Mouse (Mus musculus): ENCODE data around the gene Bsn. TPM values are rescaled to one million over a fixed set of nuclear protein-coding genes. Genes with fewer than 3 reads are reported as not detected.
"Not testable (repeated sequence)": the region's sequence is repeated elsewhere in the genome, so short reads cannot be mapped to it uniquely, and the experiment has no call there.

Gene Bsn
- polyA plus RNA-seq, 1 experiment from 2014 or later: 1.7 TPM

DNA sequence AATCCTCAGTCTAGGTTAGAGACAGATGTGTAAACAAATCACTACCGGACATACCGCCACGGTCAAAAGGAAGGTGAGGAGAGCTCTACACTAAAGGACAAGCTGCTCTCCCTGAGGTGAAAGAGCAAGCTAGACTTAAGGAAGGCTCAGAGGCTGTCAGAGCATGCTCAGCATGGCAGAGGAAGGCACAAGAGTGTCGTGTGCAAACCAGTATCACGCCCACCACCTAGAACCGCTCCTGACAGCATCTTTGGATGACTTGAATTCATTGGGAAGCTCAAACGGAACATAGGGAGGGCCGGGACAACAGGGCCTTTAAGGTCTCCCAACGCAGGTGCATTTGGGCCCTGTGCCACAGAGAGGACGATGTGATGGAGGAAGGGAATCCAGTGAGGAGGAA, 48.8 kb downstream of the Bsn start:
- H3K27me3 ChIP-seq (replicated peaks; ENCODE audit: low read depth, poor library complexity, severe bottlenecking): no peaks in the 10 kb centered on the region
- H3K4me3 ChIP-seq: no peak overlapping the region
- H3K4me1 ChIP-seq: peaks cover 13% of the 10 kb centered on the region
- no peak overlapping the region for H3K27ac ChIP-seq (replicated peaks)
- WGBS: 89% methylated on average over 10 of the region's 10 CpGs
- H3K36me3 ChIP-seq (replicated peaks): no peaks in the 10 kb centered on the region
- no peaks in the 10 kb centered on the region for H3K9me3 ChIP-seq
- DNase-seq (ENCODE audit: low spot score): no peak

DNA sequence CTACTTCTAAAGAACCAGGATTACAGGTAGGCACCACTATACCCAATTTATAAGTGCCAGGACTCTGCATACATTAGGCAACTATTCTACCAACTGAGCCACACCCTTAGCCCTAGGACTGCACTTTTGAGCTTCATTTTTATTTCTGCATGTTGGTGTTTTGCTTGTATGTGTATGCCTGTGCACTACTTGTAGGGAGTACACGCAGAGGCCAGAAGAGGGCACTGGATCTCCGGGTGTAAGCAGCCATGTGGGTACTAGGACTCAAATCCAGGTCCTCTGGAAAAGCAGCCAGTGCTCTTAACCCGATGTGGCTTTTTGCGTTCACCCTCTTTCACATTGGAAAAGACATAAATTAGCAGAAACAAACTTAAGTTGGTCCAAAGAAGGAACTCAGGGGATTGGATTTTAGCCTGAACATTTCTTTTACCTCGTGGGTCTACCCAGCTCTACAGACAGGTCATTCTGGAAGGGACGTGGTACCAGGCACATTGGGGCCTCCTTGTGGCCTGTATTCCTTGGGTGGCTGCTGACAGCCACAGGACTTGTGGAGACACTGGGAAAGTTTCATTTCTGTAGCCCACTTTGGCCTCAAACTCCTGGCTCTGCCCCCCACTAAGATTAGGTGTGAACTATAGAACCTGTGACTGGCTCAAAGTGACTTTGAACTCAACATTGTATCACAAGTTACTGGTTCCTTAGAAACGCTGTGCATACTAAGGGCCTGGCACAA, 50.1 kb downstream of the Bsn start:
- no peaks in the 10 kb centered on the region for H3K36me3 ChIP-seq (replicated peaks)
- 78% methylated on average over 7 of the region's 7 CpGs for WGBS
- H3K27ac ChIP-seq (replicated peaks): no peak overlapping the region
- H3K9me3 ChIP-seq: no peaks in the 10 kb centered on the region
- H3K4me3 ChIP-seq: no peak overlapping the region
- peaks cover 13% of the 10 kb centered on the region for H3K4me1 ChIP-seq
- DNase-seq (ENCODE audit: low spot score): no peak
- H3K27me3 ChIP-seq (replicated peaks; ENCODE audit: low read depth, poor library complexity, severe bottlenecking): no peaks in the 10 kb centered on the region

DNA sequence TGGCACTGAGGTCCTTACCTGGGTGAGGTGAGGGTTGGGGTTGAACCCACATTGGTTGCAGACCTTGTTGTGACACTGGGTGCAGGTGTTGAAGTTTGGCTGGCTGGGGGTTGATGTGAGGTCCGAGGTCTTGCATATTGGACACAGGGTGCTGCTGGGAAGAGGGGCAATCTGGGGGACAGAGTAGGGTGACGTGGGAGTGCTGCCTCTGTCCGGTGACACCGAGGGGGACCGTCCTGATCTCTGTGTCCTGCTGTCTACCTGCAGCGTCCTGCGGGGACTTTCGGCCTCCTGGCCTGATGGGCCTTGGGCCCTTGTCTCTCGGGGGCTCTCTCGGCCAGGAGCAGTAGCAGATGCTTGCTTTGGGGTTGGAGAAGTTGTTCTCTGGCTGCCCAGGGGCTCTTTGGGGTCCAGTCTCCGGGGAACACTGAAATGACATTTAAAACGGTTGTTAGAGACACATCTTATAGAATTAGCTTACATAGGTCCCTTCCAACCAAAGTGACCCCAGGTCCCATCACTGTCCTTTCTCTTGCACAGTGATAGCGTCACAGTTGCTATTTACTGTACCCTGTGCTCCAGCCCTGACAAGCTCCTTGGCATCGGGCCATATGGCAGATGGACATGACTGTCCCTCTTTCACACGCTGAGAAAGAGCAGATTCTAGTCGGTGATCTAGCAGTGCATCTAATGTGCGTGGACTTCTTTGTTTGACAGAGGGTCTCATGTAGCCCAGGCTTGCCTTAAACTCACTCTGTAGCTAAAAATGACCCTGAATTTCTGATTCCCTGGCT, 50.8 kb downstream of the Bsn start:
- Histone ChIP-seq H3K4me1 (peaks cover 13% of the 10 kb centered on the region), H3K27ac (replicated peaks) (no peak overlapping the region), H3K9me3 (no peaks in the 10 kb centered on the region), H3K27me3 (replicated peaks; ENCODE audit: low read depth, poor library complexity, severe bottlenecking) (no peaks in the 10 kb centered on the region), H3K4me3 (no peak overlapping the region), H3K36me3 (replicated peaks) (no peaks in the 10 kb centered on the region)
- WGBS: 88% methylated on average over 17 of the region's 17 CpGs
- DNase-seq (ENCODE audit: low spot score): no peak

- peaks cover 13% of the 10 kb centered on the region for H3K4me1 ChIP-seq
- no peaks in the 10 kb centered on the region for H3K9me3 ChIP-seq
- H3K36me3 ChIP-seq (replicated peaks): no peaks in the 10 kb centered on the region
- DNase-seq (ENCODE audit: low spot score): no peak
- H3K27me3 ChIP-seq (replicated peaks; ENCODE audit: low read depth, poor library complexity, severe bottlenecking): no peaks in the 10 kb centered on the region
- H3K4me3 ChIP-seq: no peak overlapping the region
- H3K27ac ChIP-seq (replicated peaks): no peak overlapping the region
- 73% methylated on average over 6 of the region's 6 CpGs for WGBS
Measured at GRCm38 (mm10) chr9:108138118-108138517, 52.1 kb downstream of the Bsn start.

GRCm38 (mm10) chr9:108137523-108137922, 52.7 kb downstream of the Bsn start:
- peak; percentile 53 for DNase-seq (ENCODE audit: low spot score)
- 0 out of 2 replicates have a peak overlapping the region, but pooled peaks have one; percentile 7 for H3K27ac ChIP-seq (replicated peaks)
- H3K4me3 ChIP-seq: 0 out of 2 replicates have a peak overlapping the region, but pooled peaks have one; percentile 3
- H3K9me3 ChIP-seq: no peaks in the 10 kb centered on the region
- 45% methylated on average over 17 of the region's 17 CpGs for WGBS
- H3K36me3 ChIP-seq (replicated peaks): no peaks in the 10 kb centered on the region
- H3K27me3 ChIP-seq (replicated peaks; ENCODE audit: low read depth, poor library complexity, severe bottlenecking): no peaks in the 10 kb centered on the region
- H3K4me1 ChIP-seq: peaks cover 13% of the 10 kb centered on the region

- DNase-seq (ENCODE audit: low spot score): no peak
- H3K27ac ChIP-seq (replicated peaks): 0 out of 2 replicates have a peak overlapping the region, but pooled peaks have one; percentile 7
- WGBS: 85% methylated on average over 6 of the region's 6 CpGs
- H3K36me3 ChIP-seq (replicated peaks): no peaks in the 10 kb centered on the region
- H3K4me1 ChIP-seq: peaks cover 13% of the 10 kb centered on the region
- H3K27me3 ChIP-seq (replicated peaks; ENCODE audit: low read depth, poor library complexity, severe bottlenecking): no peaks in the 10 kb centered on the region
- 0 out of 2 replicates have a peak overlapping the region, but pooled peaks have one; percentile 3 for H3K4me3 ChIP-seq
- H3K9me3 ChIP-seq: no peaks in the 10 kb centered on the region
Measured at GRCm38 (mm10) chr9:108136930-108137462, 53.2 kb downstream of the Bsn start.

- WGBS: 24% methylated on average over 1 of the region's 1 CpGs
- no peaks in the 10 kb centered on the region for H3K36me3 ChIP-seq (replicated peaks)
- peak; percentile 31 for DNase-seq (ENCODE audit: low spot score)
- H3K4me3 ChIP-seq: no peak overlapping the region
- H3K27ac ChIP-seq (replicated peaks): no peak overlapping the region
- H3K27me3 ChIP-seq (replicated peaks; ENCODE audit: low read depth, poor library complexity, severe bottlenecking): no peaks in the 10 kb centered on the region
- peaks cover 13% of the 10 kb centered on the region for H3K4me1 ChIP-seq
- no peaks in the 10 kb centered on the region for H3K9me3 ChIP-seq
Measured at GRCm38 (mm10) chr9:108136225-108136624, 54.0 kb downstream of the Bsn start.

DNA sequence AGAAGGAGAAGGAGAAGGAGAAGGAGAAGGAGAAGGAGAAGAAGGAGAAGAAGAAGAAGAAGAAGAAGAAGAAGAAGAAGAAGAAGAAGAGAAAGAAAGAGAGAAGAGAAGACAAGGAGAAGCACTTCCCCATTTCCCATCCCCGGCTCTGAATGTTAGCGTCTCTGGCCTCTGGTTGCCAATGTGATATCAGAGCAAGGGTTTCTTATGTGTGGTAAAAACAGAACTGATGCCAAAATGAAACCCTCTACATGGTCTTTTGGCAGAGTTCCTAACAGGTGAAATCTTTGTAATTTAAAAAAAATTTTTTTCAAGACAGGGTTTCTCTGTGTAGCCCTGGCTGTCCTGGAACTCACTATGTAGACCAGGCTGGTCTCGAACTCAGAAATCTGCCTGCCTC, 54.5 kb downstream of the Bsn start:
- 91% methylated on average over 3 of the region's 3 CpGs for WGBS
- not testable (repeated sequence) for H3K36me3 ChIP-seq (replicated peaks); DNase-seq (ENCODE audit: low spot score); H3K27ac ChIP-seq (replicated peaks); H3K9me3 ChIP-seq; H3K27me3 ChIP-seq (replicated peaks; ENCODE audit: low read depth, poor library complexity, severe bottlenecking); H3K4me3 ChIP-seq
- peaks cover 13% of the 10 kb centered on the region for H3K4me1 ChIP-seq

GRCm38 (mm10) chr9:108133478-108133877, 56.7 kb downstream of the Bsn start:
- Histone ChIP-seq H3K27ac (replicated peaks) (no peak overlapping the region), H3K9me3 (no peaks in the 10 kb centered on the region), H3K36me3 (replicated peaks) (no peaks in the 10 kb centered on the region), H3K4me1 (peaks cover 13% of the 10 kb centered on the region), H3K27me3 (replicated peaks; ENCODE audit: low read depth, poor library complexity, severe bottlenecking) (no peaks in the 10 kb centered on the region), H3K4me3 (no peak overlapping the region)
- 61% methylated on average over 1 of the region's 1 CpGs for WGBS
- no peak for DNase-seq (ENCODE audit: low spot score)

DNA sequence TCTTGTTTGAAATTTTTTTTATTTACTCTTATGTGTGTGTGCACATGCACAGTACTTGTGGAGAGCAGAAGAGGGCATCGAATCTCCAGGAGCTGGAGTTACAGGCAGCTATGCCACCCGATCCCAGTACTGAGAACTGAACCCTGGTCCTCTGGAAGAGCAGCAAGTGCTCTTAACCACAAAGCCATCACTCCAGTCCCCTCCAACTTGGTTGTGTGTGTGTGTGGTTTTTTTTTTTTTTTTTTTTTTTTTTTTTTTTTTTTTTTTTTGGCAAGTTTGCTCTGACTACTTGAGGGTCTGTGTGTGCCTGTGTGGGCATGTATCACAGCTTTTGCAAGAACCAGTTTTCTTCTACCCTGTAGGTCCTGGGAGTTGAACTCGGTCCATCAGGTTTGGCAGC, 57.8 kb downstream of the Bsn start:
- no peaks in the 10 kb centered on the region for H3K9me3 ChIP-seq
- no peak for DNase-seq (ENCODE audit: low spot score)
- peaks cover 8% of the 10 kb centered on the region for H3K4me1 ChIP-seq
- no peak overlapping the region for H3K4me3 ChIP-seq
- no peak overlapping the region for H3K27ac ChIP-seq (replicated peaks)
- no peaks in the 10 kb centered on the region for H3K27me3 ChIP-seq (replicated peaks; ENCODE audit: low read depth, poor library complexity, severe bottlenecking)
- H3K36me3 ChIP-seq (replicated peaks): no peaks in the 10 kb centered on the region
- WGBS: 92% methylated on average over 3 of the region's 3 CpGs

DNA sequence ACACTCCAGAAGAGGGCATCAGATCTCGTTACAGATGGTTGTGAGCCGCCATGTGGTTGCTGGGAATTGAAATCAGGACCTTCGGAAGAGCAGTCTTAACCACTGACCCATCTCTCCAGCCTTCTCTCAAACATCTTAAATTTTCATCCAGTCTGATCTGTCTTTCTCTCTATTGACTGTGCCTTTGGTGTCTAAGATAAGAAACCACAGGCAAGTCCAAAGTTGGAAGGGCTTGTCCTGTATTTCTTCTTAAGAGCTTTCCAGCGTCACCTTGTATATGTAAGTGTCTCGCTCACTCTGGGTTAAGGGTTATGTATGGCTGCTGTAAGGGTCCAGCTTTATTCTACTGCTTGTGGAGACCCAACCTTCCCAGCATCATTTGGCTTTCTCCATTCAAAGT, 58.7 kb downstream of the Bsn start:
- Histone ChIP-seq H3K27ac (replicated peaks) (no peak overlapping the region), H3K4me3 (no peak overlapping the region), H3K36me3 (replicated peaks) (no peaks in the 10 kb centered on the region), H3K9me3 (no peaks in the 10 kb centered on the region), H3K4me1 (no peaks in the 10 kb centered on the region), H3K27me3 (replicated peaks; ENCODE audit: low read depth, poor library complexity, severe bottlenecking) (no peaks in the 10 kb centered on the region)
- WGBS: 87% methylated on average over 5 of the region's 5 CpGs
- no peak for DNase-seq (ENCODE audit: low spot score)

- H3K4me3 ChIP-seq: no peak overlapping the region
- 84% methylated on average over 13 of the region's 13 CpGs for WGBS
- DNase-seq (ENCODE audit: low spot score): no peak
- 0 out of 2 replicates have a peak, but pooled peaks cover 5% of the 10 kb centered on the region for H3K4me1 ChIP-seq
- H3K9me3 ChIP-seq: no peaks in the 10 kb centered on the region
- H3K27me3 ChIP-seq (replicated peaks; ENCODE audit: low read depth, poor library complexity, severe bottlenecking): no peaks in the 10 kb centered on the region
- H3K27ac ChIP-seq (replicated peaks): no peak overlapping the region
- no peaks in the 10 kb centered on the region for H3K36me3 ChIP-seq (replicated peaks)
Measured at GRCm38 (mm10) chr9:108129042-108129948, 60.9 kb downstream of the Bsn start.
